Mouse (Mus musculus) G1E (cell line): Measurements from ENCODE around the gene Rnf181.

Experiments used
- CTCF ChIP-seq: IDR thresholded peaks from 2 replicates; pipeline ENCODE4 v1.5.1; 2012; ENCODE audit warnings: low read depth, low read length, inconsistent platforms, mixed read lengths
- GATA1 ChIP-seq: IDR thresholded peaks from 2 replicates; pipeline ENCODE4 v1.6.1; 2012; ENCODE audit warnings: borderline replicate concordance, low read length, inconsistent platforms, mixed read lengths
- POLR2AphosphoS5 ChIP-seq: IDR thresholded peaks from 2 replicates; pipeline ENCODE4 v1.6.1; 2012; ENCODE audit warnings: low read depth, low read length, inconsistent platforms; ENCODE audit not compliant: insufficient replicate concordance
- TAL1 ChIP-seq: conservative IDR thresholded peaks from 2 replicates; pipeline ENCODE4 v1.6.1; 2012; ENCODE audit warnings: low read depth, low read length, inconsistent platforms, mixed read lengths

- no peak for TF ChIP-seq CTCF
- no peak for TF ChIP-seq TAL1
- TF ChIP-seq GATA1: no peak
- TF ChIP-seq POLR2AphosphoS5: no peak
Measured at GRCm38 (mm10) chr6:72382494-72382893, 15.7 kb upstream of the Rnf181 start.
